Mouse (Mus musculus): ENCODE results near the gene Gm49320.

GRCm38 (mm10) chr8:4292738-4293137 lies 54.1 kb downstream of the Gm49320 start:
- TF ChIP-seq CHD2 (IDR thresholded peaks at IDR 0.05; ENCODE audit: low read depth, low read length) (no peak), ZNF384 (IDR thresholded peaks at IDR 0.05; ENCODE audit: low read depth, low read length) (no peak)
